Mouse (Mus musculus) lung, adult 18-20 months (tissue): ENCODE data around the gene Cys1.
A peak's percentile ranks its signal among the peaks of the same experiment; 100 is the strongest.
"Not testable (repeated sequence)": the region's sequence is repeated elsewhere in the genome, so short reads cannot be mapped to it uniquely, and the experiment has no call there.

Experiments used
- DNase-seq, 2 experiments: peaks; one replicate each; pipeline ENCODE4 v3.0.0; 2022; ENCODE audit warnings: mixed read lengths in 2 of 2

Cys1 gene

GRCm38 (mm10) chr12:24681286-24682023, at the start of gene Cys1:
TSS of gene Cys1 (minus strand) at chr12:24681813.
- DNase-seq = peak; percentile 55 to 61

GRCm38 (mm10) chr12:24724369-24724768, 42.8 kb upstream of the Cys1 start:
- no peak for DNase-seq

GRCm38 (mm10) chr12:24723859-24724258, 42.2 kb upstream of the Cys1 start:
- DNase-seq = no peak

DNA sequence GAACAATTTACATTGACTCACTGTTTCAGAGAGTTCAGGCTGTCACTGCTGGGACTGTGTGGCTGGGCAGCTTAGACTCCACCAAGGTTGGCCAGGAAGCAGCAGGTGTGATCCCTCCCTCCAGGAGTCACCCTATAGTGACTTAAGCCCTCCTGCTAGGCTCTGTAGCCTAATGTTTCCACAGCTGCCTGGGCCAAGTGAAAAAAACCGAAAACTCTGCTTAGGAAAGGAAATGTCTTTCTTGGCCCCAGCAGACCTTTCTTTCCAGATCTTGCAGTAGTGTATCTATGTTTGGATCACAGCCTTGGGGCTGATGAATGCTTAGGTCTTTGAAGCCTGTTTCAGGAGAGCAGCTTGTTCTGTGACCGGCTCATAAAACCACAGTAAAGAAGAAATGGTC, 41.8 kb upstream of the Cys1 start:
- DNase-seq = no peak

DNA sequence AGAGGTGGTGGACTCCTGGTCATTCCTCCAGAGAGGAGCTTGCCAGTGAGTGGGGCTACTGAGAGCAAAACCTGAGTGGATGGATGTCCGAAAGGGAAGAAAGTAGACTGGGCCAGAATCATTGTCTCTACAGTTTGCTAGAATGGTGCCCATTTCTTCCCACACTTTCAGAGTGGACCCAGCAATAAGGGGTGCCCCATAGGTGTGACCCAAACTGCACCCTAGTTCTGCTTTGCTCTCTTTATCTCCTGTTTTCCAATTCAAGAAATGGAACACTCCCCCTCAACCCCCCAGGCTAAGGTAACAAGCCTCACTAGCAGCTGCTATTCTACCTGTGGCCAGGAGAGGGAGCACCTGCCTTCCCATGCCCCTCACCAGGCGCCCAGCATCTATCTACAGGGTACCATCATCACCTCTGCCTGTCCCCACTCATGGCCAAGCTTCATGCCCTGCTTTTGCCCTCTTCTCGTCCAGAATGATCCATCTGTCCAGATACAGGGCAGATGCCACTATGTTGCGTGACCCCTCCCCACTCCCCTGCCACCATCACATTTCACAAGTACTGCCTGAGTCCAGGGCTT, 35.2 kb upstream of the Cys1 start:
- DNase-seq = no peak

DNA sequence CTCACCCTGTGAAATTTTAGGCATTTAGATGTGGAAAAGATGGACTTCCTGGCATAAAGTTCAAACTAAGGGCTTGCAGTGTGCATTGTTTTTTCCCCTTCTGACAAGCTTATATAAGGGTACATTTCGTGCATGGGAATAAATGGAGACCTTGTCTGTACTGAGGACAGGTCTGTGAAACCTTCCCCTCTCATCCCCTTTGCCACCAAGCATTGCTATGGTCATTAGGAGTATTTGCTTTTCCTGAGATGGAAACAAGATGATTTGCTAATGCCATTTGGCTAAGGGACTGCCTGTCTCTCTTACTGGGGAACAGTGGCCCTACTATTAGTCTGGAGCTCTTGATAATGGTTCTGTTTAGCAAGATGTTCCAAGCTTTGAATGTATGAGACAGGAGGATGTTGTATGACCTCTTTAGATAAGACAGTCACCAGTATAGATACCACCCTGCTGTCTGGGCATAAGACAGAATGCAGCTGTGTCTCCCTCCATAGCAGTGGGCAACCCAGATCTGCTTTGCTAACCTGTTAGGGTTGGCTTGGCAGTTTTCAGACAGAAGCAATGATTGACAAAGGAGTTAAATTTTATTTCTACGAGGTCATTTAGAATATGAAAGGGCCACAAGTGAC, 33.8 kb upstream of the Cys1 start:
- no peak for DNase-seq

GRCm38 (mm10) chr12:24714579-24715255, 33.1 kb upstream of the Cys1 start:
- DNase-seq = no peak

- DNase-seq = no peak
These were observed 30.8 kb upstream of the Cys1 start for GRCm38 (mm10) chr12:24712396-24712795.

GRCm38 (mm10) chr12:24710672-24711071, 29.1 kb upstream of the Cys1 start:
- DNase-seq = no peak

- DNase-seq = peak; percentile 12 to 65
These were observed 28.4 kb upstream of the Cys1 start for GRCm38 (mm10) chr12:24709831-24710508.

GRCm38 (mm10) chr12:24709409-24709808, 27.8 kb upstream of the Cys1 start:
- DNase-seq = no peak

- no peak for DNase-seq
These were observed 27.2 kb upstream of the Cys1 start for GRCm38 (mm10) chr12:24708824-24709218.

DNA sequence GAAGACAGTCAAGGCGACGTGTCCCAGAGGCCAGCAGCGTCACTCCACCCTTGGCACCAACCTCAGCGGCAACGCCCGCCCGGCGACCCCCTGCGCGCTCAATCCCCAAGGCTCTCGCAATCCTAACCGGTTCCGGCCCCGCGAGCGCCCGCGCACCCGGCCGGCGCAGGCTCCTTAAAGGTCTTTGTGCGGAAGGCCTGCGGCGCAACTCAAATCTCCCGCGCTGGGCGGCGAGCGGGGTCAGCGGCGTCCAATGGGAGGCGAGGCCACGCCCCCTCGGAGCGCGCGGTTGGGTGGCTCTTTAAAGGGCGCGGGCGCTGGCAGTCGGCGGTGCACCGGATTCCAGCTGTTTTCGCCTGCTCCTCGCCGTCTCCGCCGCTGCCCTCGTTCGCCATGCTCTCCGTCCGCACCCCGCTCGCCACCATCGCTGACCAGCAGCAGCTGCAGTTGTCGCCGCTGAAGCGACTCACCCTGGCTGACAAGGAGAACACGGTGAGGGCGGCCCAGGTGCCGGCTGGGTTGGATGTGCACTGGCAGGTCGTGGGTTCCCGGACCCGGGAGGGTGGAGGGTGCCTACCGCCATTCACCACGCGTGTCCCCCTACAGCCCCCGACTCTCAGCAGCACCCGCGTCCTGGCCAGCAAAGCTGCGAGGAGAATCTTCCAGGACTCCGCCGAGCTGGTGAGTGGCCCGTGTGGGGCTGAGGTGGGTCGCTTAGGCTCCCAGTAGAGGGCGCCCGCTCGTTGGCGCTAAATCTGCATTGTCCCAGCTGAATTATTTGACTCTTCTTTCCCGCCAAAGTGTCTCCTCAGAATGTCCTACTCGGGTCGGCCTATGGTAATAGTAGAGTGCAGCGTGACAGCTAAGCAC, 26.6 kb upstream of the Cys1 start, which contains the start of gene Rrm2:
Gene Rrm2, plus strand, starts transcription at position 288 of the 870 bp plus-strand sequence.
- DNase-seq = peak; percentile 92 to 94

DNA sequence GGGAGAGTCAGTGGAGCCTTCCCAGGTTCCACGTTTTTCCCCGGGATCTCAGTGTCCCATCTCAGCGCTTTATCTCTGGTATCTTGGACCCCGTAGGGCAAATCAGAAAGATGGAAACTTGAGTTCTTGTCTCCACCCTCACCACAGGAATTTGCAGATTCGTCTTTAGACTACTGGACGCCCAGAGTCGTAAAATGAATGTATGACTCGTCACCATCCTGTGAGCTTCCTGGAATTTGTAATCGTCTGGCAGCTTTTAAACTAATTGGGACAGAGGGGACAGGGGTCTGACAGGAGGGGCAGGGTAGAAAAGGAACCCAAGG, 25.8 kb upstream of the Cys1 start:
- DNase-seq = no peak

DNA sequence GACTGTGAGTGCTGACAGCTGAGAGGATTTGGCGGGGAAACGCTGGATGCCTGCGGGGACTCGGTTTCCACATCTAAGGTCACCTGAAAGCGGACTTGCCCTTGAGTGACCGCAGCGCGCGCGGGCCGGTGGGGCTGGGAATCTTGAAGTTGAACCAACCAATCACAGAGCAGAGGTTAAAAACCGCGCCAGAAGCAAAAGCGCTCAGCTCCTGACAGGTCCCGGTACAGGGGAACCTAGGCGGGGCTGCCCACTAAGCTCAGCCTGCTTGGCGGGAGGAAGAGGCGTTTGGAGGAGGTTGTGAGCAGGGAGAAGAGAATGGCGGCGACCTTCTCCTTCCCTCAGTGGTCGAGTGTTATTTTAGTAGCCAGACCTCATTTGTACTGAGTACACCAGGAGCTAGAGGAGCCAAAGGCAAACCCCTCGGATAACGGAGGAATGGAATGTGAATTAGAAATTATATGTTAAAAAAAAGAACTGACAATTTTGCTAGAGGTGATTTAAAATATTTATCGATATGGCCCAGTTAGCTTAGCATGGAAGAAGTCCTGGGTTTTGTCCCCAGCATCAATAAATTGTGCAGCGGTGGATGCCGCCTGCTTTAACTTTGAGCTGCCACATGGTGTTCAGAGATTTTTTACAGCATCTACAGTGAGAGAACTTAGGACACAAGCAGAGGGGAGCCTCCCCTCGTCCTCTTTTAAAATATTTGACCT, 25.3 kb upstream of the Cys1 start:
- DNase-seq = no peak

GRCm38 (mm10) chr12:24705502-24706263, 24.1 kb upstream of the Cys1 start:
- DNase-seq = no peak

DNA sequence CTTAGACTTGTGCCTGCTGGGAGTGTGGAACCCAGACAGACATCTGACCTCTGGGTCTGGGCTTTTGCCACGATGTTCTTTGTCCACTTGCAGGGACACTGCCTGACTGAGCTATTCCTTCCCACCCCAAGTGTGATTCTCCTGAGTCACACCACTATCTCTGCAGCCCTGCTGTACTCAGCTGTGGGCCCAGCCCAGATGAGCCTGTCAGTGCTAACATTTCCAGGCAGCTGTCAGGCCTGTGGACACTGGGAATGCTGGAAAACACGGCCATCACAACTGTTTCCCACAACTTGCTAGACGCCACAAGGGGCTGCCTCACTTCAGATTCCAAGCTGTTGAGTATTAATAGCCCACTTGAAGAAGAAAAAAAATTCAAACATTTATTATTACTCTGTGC, 21.4 kb upstream of the Cys1 start:
- no peak for DNase-seq

- not testable (repeated sequence) for DNase-seq
These were observed 20.0 kb upstream of the Cys1 start for GRCm38 (mm10) chr12:24701621-24702020.

DNA sequence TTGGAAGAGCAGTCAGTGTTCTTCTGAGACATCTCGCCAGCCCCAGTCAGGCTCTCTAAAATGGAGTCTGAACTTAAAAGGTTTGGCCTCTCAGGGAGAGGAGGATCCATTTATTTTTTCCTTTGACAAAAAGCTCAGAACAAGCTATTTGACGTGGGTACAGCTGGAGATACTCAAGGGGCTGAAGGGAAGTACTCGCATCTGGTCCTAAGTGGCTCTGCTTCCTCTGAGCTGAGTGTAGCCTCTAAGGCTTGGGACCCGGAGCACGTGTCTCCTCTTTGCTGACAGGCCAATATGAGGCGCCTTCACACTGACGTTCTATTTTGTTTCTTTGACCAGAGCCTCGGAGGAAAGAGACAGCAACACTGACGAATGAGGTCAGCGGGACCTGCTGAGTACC, 18.0 kb upstream of the Cys1 start:
- no peak for DNase-seq

DNA sequence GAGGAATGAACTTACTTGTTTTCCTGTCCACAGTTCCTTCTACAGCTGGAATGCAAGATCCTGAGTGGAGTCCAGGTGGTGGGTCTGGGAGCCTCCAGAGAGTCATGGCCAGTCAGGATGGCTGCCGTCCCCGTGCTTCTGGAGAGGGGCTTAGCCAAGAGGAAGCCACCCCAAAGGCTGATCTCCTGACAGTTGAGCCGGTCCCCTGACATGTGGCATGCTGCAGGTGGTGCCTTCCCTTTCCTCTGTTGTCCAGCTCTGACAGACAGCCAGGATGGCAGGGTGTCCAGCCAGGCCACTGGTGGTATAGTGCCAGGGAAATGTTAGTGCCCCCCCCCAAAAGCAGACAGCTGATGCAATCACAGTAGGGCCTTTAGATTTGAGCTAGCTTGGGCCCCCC, 16.9 kb upstream of the Cys1 start:
- DNase-seq = no peak
